Comparison of ENCODE assay signal across 8 mouse cellular contexts in the genomic region with DNA sequence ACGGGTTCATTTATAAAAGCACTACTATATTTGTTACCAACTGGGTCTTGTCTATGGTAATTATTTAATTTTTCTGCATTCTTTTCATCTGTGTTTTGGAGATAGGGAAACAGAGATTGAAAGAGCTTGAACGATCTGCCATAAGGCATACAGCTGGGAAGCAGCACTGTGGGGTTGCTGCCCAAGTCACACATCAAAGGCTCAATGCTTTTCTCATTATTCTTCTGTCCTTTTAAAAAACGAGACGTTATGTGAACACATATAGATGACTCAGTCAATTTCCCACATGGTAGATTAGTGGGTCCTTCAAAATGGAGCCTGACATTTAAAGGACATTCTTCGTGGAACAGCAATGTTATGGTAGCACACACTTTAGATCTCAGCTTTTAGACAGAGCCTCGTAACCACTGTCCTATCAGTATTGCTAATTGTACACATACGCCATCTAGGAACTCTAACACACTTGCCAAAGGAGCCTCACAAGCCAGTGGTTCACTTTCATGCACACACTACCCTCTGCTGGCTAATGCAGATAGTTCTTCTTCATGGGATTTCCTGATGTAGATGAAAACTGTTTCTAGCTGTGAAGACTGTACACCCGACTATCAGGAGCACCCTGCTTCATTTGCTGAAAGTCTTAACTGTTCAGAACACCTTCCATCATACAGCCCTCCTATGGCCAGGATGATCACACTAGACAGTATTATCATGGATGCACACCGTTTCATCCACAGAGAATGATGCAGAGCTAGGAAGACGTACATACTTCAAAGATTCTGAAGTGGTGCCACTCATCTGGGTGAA.
DNase-seq lines count a peak whose midpoint lies in the region; ATAC-seq and TF ChIP-seq lines count a peak whose summit lies in the region.

No protein-coding gene starts in this region.

- peaks cover 3% of the 10 kb centered on the region; the same call in 1 of the 2 replicates for H3K36me3 ChIP-seq in heart, adult 2 months (ENCODE audit: control insufficient read depth, insufficient read depth, low read length)
- H3K36me3 ChIP-seq in heart, embryonic 12.5 days, result peaks cover 29% of the 10 kb centered on the region
- H3K36me3 ChIP-seq in hindbrain, embryonic 14.5 days (replicated peaks; ENCODE audit: control insufficient read depth, insufficient read depth), result peaks cover 32% of the 10 kb centered on the region
- peaks cover 15% of the 10 kb centered on the region; the same call in 1 of the 2 replicates for H3K36me3 ChIP-seq in lung, embryonic 16.5 days (ENCODE audit: control insufficient read depth, insufficient read depth, low read length)
- peaks cover 4% of the 10 kb centered on the region; the same call in 1 of the 2 replicates for H3K36me3 ChIP-seq in stomach, embryonic 16.5 days (ENCODE audit: control insufficient read depth, insufficient read depth, low read length)

- no peak overlapping the region for H3K9ac ChIP-seq in heart, adult 2 months (ENCODE audit: low read depth, low read length)
- no peak overlapping the region for H3K9ac ChIP-seq in heart, embryonic 12.5 days
- H3K9ac ChIP-seq in hindbrain, embryonic 14.5 days, result no peak overlapping the region
- H3K9ac ChIP-seq in lung, embryonic 16.5 days (ENCODE audit: low read length), result no peak overlapping the region
- no peak overlapping the region for H3K9ac ChIP-seq in stomach, embryonic 16.5 days (ENCODE audit: low read length)

- H3K27me3 ChIP-seq in heart, adult 2 months (ENCODE audit: control insufficient read depth, insufficient read depth, low read length), result no peaks in the 10 kb centered on the region
- no peaks in the 10 kb centered on the region for H3K27me3 ChIP-seq in heart, embryonic 12.5 days (replicated peaks)
- H3K27me3 ChIP-seq in hindbrain, embryonic 14.5 days (ENCODE audit: control insufficient read depth, insufficient read depth, low read length), result no peaks in the 10 kb centered on the region
- H3K27me3 ChIP-seq in lung, embryonic 16.5 days (ENCODE audit: control insufficient read depth, insufficient read depth, low read depth, low read length), result no peaks in the 10 kb centered on the region
- H3K27me3 ChIP-seq in stomach, embryonic 16.5 days (ENCODE audit: control insufficient read depth, insufficient read depth, low read length), result no peaks in the 10 kb centered on the region

- H3K4me2 ChIP-seq in heart, embryonic 12.5 days, result no peak overlapping the region
- no peak overlapping the region for H3K4me2 ChIP-seq in hindbrain, embryonic 14.5 days (replicated peaks)
- no peak overlapping the region for H3K4me2 ChIP-seq in lung, embryonic 16.5 days (ENCODE audit: low read depth, low read length)
- no peak overlapping the region for H3K4me2 ChIP-seq in stomach, embryonic 16.5 days (ENCODE audit: low read depth, low read length)

- H3K9me3 ChIP-seq in heart, embryonic 12.5 days (replicated peaks), result no peaks in the 10 kb centered on the region
- H3K9me3 ChIP-seq in hindbrain, embryonic 14.5 days (ENCODE audit: control insufficient read depth, low read length), result no peaks in the 10 kb centered on the region
- no peaks in the 10 kb centered on the region for H3K9me3 ChIP-seq in lung, embryonic 16.5 days (ENCODE audit: control insufficient read depth, low read length)
- H3K9me3 ChIP-seq in stomach, embryonic 16.5 days (replicated peaks; ENCODE audit: control insufficient read depth, low read length), result no peaks in the 10 kb centered on the region

- no peak for TF ChIP-seq EP300 in heart, adult 2 months (IDR thresholded peaks at IDR 0.05; ENCODE audit: insufficient read depth, low read depth, low read length)

- intact Hi-C loops in heart, adult 2 months (cut with DNase I), result no loop called here

- DNase-seq in heart, adult 2 months, result no peak
- peak; percentile 58 for DNase-seq in 416B (ENCODE audit: low read depth)
- peak; percentile 39 for DNase-seq in adrenal gland, postnatal 10 days
- peak; percentile 57 for DNase-seq in hindbrain, embryonic 14.5 days (ENCODE audit: low spot score)
- DNase-seq in spleen, postnatal 4 days (ENCODE audit: low spot score in 2 of 2), result no peak

- H3K27ac ChIP-seq in heart, adult 2 months, result no peak overlapping the region
- no peak overlapping the region for H3K27ac ChIP-seq in heart, embryonic 12.5 days (ENCODE audit: poor library complexity, severe bottlenecking)
- H3K27ac ChIP-seq in hindbrain, embryonic 14.5 days, result no peak overlapping the region
- no peak overlapping the region for H3K27ac ChIP-seq in lung, embryonic 16.5 days (ENCODE audit: low read length)
- H3K27ac ChIP-seq in stomach, embryonic 16.5 days (ENCODE audit: low read length), result no peak overlapping the region

- no peaks in the 10 kb centered on the region for H3K4me1 ChIP-seq in heart, adult 2 months (ENCODE audit: control insufficient read depth, insufficient read depth, low read length)
- H3K4me1 ChIP-seq in heart, embryonic 12.5 days (replicated peaks), result no peaks in the 10 kb centered on the region
- no peaks in the 10 kb centered on the region for H3K4me1 ChIP-seq in hindbrain, embryonic 14.5 days (replicated peaks; ENCODE audit: control insufficient read depth, insufficient read depth, low read length)
- H3K4me1 ChIP-seq in lung, embryonic 16.5 days (replicated peaks; ENCODE audit: control insufficient read depth, insufficient read depth, low read length), result no peaks in the 10 kb centered on the region
- no peaks in the 10 kb centered on the region for H3K4me1 ChIP-seq in stomach, embryonic 16.5 days (ENCODE audit: control insufficient read depth, insufficient read depth, low read length)

- H3K4me3 ChIP-seq in heart, adult 2 months, result no peak overlapping the region
- H3K4me3 ChIP-seq in heart, embryonic 12.5 days, result no peak overlapping the region
- no peak overlapping the region for H3K4me3 ChIP-seq in hindbrain, embryonic 14.5 days (replicated peaks; ENCODE audit: low read length)
- no peak overlapping the region for H3K4me3 ChIP-seq in lung, embryonic 16.5 days (ENCODE audit: low read length)
- no peak overlapping the region for H3K4me3 ChIP-seq in stomach, embryonic 16.5 days (replicated peaks; ENCODE audit: low read length)

- TF ChIP-seq CTCF in heart, adult 2 months (IDR thresholded peaks at IDR 0.05), result peak; percentile 36

- H3K79me2 ChIP-seq in heart, adult 2 months (replicated peaks; ENCODE audit: control insufficient read depth, insufficient read depth, low read length), result no peaks in the 10 kb centered on the region

- TF ChIP-seq POLR2A in heart, adult 2 months (IDR thresholded peaks at IDR 0.05; ENCODE audit: insufficient read depth, low read depth, low read length), result no peak

- no peak for ATAC-seq in heart, embryonic 12.5 days (ENCODE audit: insufficient number of reproducible peaks, low FRiP score)
- ATAC-seq in hindbrain, embryonic 14.5 days (ENCODE audit: low FRiP score), result peak; percentile 74; the same call in 1 of the 2 replicates
- peak; percentile 76 for ATAC-seq in lung, embryonic 16.5 days (ENCODE audit: low read depth)
- ATAC-seq in stomach, embryonic 16.5 days (ENCODE audit: insufficient read depth, low FRiP score), result 0 out of 2 replicates have a peak, but pooled peaks have one; percentile 37

- WGBS in heart, adult 2 months, result 83% methylated on average over 10 of the region's 10 CpGs
- 70% methylated on average over 10 of the region's 10 CpGs for WGBS in heart, embryonic 12.5 days
- 75% methylated on average over 10 of the region's 10 CpGs for WGBS in hindbrain, embryonic 14.5 days
- 55% methylated on average over 10 of the region's 10 CpGs for WGBS in lung, embryonic 16.5 days
- WGBS in stomach, embryonic 16.5 days, result 64% methylated on average over 10 of the region's 10 CpGs

Comparison
In these comparisons a context has a peak if more than half of its experiments do, and no peak if none do; other contexts are left out.
1. DNase-seq: peak in 416B (single experiment), adrenal gland, postnatal 10 days (single experiment) and hindbrain, embryonic 14.5 days (single experiment); none in heart, adult 2 months (0 of 2) and spleen, postnatal 4 days (0 of 2).